Mouse (Mus musculus) brown adipose tissue, adult 24 weeks (tissue): ENCODE results near the gene Lrrc4b. TPM values are rescaled to one million over a fixed set of nuclear protein-coding genes. Genes with fewer than 3 reads are reported as not detected.
A peak's percentile ranks its signal among the peaks of the same experiment; 100 is the strongest.

Source experiments
- H3K27ac ChIP-seq: fragments of 200-500 bp; replicated peaks from 2 replicates; pipeline ENCODE4 v1.5.1; 2012; ENCODE audit warnings: low read depth, mild to moderate bottlenecking, low read length
- H3K4me1 ChIP-seq: fragments of 200-500 bp; 2 replicates; pipeline ENCODE4 v1.6.1; 2012; ENCODE audit warnings: low read length, mixed read lengths; ENCODE audit not compliant: control insufficient read depth, insufficient read depth, insufficient read length
- H3K4me3 ChIP-seq: fragments of 200-500 bp; 2 replicates; pipeline ENCODE4 v1.5.1; 2012; ENCODE audit warnings: low read depth, mild to moderate bottlenecking, low read length, moderate library complexity; ENCODE audit not compliant: insufficient read depth
- polyA plus RNA-seq: library from polyadenylated mRNA; stranded (reverse); fragments of >200 nt; gene quantifications from 2 replicates; pipeline ENCODE4 v1.2.4, GENCODE M21; 2012; ENCODE audit not compliant: missing spikeins, insufficient read depth, insufficient read length

The Lrrc4b gene
- polyA plus RNA-seq, result not detected in 2 replicates

DNA sequence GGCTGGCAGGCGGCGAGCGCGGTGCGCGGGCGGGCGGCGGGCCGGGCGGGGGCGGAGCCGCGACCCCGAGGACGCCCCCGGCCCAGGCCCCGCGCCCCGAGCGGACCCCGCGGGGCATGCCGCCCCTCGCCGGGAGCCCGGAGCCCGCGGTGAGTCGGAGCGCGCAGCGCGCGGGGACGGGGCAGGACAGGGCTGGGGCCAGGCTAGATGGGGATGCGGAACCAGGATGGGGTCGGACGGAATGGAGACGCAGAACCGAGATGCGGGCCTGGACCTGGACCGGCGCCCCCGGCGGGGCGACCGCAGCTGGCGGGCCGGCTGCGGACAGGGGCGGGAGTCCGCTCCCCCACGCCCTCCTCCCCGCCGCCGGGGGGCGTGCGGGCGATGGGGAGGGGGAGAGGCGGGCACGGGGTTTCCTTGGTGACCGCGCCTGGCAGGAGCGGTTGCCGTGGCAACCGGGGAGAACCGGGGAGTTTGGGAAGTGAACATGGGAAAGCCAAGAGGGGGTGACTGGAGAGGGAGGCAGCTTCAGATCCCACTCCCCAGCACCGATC lies at the start of gene Lrrc4b:
Lrrc4b (plus strand) TSS at position 51 of the 554 bp plus-strand sequence.
- no peak within 1 kb of the TSS for H3K4me3 ChIP-seq

DNA sequence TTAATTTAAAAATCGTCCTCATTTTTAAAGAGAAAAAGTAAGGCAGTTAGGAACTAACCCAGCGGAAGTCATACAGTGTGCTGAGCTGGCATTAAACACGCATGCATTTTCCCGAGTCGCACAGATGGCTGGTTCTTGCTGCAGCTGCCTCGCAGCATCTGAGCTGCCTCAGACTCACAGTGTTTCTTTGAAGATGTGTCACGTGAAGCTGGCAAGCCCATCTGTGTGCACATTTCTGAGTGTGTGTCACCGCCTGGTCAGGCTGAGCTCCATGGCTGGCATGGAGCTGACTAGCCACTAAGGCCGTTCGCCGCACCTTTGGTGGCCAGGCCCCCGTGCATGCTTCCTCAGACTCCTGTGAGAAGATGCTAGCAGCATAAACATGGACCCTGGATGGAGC lies 46.3 kb upstream of the Lrrc4b start:
- Histone ChIP-seq H3K4me3 (no peak overlapping the region), H3K4me1 (no peaks in the 10 kb centered on the region), H3K27ac (no peak overlapping the region)

More for the DNA sequence above, at the start of gene Lrrc4b:
- Histone ChIP-seq H3K4me1 (0 out of 2 replicates have a peak, but pooled peaks cover 2% of the 10 kb centered on the region), H3K27ac (no peak within 1 kb of the TSS)

DNA sequence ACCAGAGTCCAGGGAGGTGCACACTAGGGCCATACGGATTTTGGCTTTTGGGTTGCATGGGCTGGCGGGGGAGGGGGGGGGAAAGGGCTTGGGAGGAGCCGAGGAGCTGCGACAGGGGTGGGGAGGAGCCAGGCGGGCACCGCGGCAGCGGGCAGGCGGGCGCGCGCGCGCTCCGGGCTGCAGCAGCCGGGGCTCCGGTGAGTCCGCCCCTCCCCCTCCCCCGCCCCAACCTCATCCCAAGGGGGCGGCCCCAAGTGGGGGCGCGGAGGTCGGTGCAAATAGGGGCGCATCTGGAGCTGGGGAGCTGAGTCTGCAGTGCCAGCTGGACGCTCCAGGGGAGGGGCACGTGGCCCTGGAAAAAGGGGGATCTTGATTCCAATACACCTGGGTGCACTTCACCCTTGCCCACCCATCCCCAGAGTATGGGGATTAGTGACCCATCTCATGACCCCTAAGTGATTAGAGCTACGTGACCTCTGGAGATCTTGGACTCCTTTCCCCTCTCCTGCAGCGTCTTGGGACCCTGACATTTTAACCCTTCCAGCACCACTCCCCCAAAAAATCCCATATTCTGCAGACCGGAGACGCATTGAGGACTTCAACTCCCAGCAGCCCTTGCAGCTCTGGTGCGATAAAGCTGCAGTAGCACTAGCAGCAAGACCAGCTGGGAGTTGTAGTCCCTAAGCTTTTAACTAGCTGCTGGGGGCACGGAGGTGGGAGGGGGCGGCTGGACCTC lies 44.7 kb upstream of the Lrrc4b start, which contains the start of gene Syt3:
Syt3 (plus strand) TSS at position 123 of the 736 bp plus-strand sequence.
- Histone ChIP-seq H3K4me3 (peak within 1 kb of the TSS; percentile 64), H3K27ac (no peak within 1 kb of the TSS), H3K4me1 (no peaks in the 10 kb centered on the region)

- H3K27ac ChIP-seq, result no peak overlapping the region
- H3K4me1 ChIP-seq, result no peaks in the 10 kb centered on the region
- H3K4me3 ChIP-seq, result peak overlapping the region; percentile 61
Observed at GRCm38 (mm10) chr7:44384716-44385059, 44.1 kb upstream of the Lrrc4b start.

GRCm38 (mm10) chr7:44385720-44386119 lies 43.1 kb upstream of the Lrrc4b start, which contains the start of gene 1700008O03Rik:
1700008O03Rik (minus strand) TSS chr7:44385820.
- Histone ChIP-seq H3K4me1 (no peaks in the 10 kb centered on the region), H3K4me3 (peak within 1 kb of the TSS; percentile 61), H3K27ac (no peak within 1 kb of the TSS)

DNA sequence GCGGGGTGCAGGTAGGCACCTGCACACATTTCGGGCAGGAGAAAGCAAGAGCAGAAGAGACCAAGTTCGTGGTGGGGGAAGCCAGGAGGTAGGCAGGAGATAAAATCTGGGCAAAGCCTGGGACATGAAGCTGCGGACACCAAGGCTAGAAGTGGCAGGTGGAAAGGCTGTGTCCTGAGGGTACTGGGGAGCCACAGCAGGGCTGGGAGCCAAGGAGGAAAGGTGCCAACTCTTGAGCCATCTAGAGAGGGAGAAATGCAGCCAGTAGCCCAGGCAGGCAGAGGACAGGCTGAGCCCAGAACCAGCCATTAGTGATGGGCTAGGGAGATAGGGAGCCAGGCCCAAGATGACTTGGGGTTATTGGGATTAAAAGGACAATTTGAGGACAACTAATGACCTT lies 37.0 kb upstream of the Lrrc4b start:
- Histone ChIP-seq H3K4me1 (no peaks in the 10 kb centered on the region), H3K4me3 (no peak overlapping the region), H3K27ac (no peak overlapping the region)

- Histone ChIP-seq H3K4me3 (no peak overlapping the region), H3K4me1 (no peaks in the 10 kb centered on the region), H3K27ac (no peak overlapping the region)
Observed at GRCm38 (mm10) chr7:44392341-44392740, 36.5 kb upstream of the Lrrc4b start.

- H3K27ac ChIP-seq, result no peak overlapping the region
- no peak overlapping the region for H3K4me3 ChIP-seq
- H3K4me1 ChIP-seq, result no peaks in the 10 kb centered on the region
Observed at GRCm38 (mm10) chr7:44393284-44393683, 35.5 kb upstream of the Lrrc4b start.

DNA sequence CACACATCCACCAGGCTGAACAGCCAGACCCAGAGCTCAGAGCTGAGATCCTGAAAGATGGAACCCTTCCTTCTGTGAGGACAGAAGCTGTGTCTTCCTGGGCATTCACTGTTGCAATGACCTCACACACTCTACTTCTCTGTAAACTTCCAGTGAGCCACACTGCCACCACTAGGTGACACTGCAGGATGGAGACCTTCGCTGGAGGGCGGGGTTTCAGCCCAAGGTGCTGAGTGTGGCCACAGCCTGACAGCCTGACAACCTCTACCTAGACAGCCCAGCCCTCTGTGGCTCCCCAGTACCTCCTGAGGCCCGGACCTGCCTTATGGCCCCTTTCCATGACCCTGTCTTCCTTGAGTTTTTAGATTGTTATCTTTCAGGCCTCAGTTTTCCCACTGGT lies 30.2 kb upstream of the Lrrc4b start:
- H3K4me3 ChIP-seq, result no peak overlapping the region
- H3K4me1 ChIP-seq, result no peaks in the 10 kb centered on the region
- no peak overlapping the region for H3K27ac ChIP-seq

GRCm38 (mm10) chr7:44401673-44402072 lies 27.1 kb upstream of the Lrrc4b start:
- Histone ChIP-seq H3K27ac (no peak overlapping the region), H3K4me3 (no peak overlapping the region), H3K4me1 (no peaks in the 10 kb centered on the region)

DNA sequence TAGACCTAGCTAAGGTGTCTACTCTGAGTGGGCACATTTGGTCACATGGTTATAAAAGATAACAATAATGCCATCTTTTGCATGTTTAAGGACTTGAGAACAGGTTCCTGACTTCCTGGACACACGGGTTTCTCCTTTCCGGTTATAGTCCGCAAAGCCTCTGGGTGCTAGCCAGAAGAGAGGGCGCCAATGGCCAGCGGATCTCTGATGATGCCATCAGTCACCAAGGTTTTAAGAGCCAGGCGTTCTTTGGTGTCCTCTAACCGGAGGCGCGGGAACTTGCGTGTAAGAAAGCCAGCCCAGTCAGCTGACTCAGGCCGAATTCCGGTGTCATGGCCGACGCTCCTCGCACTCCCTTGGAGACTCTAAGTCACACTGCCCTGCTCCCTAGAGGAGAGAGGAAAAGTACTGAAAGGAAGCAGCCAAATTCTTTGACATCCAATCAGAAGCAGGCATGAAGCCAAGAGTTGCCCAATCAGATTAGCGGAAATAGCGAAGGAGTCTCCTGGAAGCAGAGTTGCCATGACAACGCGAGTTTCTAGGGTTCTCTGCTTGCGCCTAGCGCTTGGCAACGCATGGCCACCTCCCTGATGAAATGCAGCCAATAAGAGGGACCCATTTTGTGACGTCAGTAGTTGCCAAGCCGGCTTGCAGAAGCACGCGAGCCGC lies 23.3 kb upstream of the Lrrc4b start:
- Histone ChIP-seq H3K4me3 (peak overlapping the region; percentile 33), H3K27ac (no peak overlapping the region), H3K4me1 (no peaks in the 10 kb centered on the region)

DNA sequence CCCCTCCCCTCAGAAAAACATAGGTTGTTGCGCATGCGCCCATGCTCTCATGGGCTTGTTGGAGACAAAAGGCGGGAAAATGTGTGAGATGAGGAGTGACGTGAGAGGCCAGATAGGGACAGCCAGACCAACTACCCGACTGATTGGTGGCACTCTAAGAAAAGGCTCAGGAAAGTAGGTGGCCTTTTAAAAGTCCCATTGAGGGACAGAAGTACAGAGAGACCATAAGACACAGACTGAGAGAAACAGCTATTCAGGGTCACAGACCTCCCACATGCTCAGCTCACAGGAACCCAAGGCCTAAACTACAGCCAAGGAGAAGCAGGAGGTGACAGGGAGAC lies 22.8 kb upstream of the Lrrc4b start:
- Histone ChIP-seq H3K4me3 (peak overlapping the region; percentile 33; the same call in 1 of the 2 replicates), H3K27ac (no peak overlapping the region), H3K4me1 (no peaks in the 10 kb centered on the region)

DNA sequence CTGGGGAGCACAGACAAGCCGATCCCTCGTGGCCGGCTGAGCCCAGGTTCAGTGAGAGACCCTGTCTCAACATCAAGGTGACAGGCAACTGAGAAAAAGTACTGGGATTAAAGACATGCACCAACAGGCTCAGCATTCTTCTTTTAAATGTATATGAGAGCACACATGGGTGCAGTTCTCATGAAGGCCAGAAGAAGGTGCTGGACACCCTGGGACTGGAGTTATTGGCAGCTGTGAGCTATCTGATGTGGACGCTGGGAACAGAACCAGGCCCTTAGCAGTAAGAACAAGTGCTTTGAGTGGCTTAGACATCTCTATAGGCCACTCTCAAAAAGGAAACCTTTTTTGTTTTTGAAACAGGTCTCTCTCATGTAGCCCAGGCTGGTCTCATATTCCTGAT lies 17.7 kb upstream of the Lrrc4b start:
- Histone ChIP-seq H3K4me1 (no peaks in the 10 kb centered on the region), H3K4me3 (no peak overlapping the region), H3K27ac (no peak overlapping the region)

DNA sequence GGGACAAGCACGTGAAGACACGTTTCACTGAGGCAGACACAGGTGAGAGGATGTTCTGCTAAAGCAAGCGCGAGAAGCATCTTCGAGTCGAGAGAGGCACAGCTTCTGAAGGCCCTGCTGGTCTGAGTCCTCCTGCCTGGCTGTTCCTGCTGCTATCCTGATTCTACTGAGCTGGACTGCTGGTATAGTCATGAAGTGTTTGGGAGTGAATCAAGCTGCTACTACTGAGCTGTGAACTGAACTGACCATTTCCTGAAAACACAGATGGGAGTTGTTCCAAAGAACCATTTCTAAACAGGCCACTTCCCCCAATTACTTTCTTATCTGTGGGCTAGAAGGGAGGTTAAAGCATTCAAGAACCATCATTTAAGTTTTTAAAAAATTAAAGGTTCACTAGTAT lies 15.5 kb upstream of the Lrrc4b start:
- Histone ChIP-seq H3K4me3 (no peak overlapping the region), H3K4me1 (no peaks in the 10 kb centered on the region), H3K27ac (no peak overlapping the region)

DNA sequence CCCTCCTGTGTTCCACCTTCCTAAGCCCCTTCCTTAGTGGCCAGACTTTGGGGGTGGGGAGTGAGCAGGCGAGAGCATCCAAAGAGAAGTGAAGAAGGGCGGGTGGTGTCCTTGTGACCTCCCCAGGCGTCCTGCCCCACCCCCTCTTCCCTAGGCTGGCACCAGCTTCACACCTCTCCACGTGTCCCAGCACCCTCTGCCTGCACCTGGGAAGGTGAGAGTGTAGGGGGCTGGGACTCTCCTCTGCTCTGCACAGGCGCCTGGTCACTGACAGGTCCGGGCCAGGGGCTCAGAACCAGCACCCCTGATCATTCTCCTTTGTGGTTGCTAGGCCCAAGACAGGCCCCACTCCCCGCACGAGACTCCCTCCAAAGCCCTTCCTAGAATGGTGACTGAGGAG lies 1.2 kb upstream of the Lrrc4b start:
- no peak overlapping the region for H3K4me3 ChIP-seq
- H3K27ac ChIP-seq, result no peak overlapping the region
- H3K4me1 ChIP-seq, result 0 out of 2 replicates have a peak, but pooled peaks cover 2% of the 10 kb centered on the region
